Mouse (Mus musculus): Measurements from ENCODE around the gene Fam131c. TPM values are rescaled to one million over a fixed set of nuclear protein-coding genes. Genes with fewer than 3 reads are reported as not detected.

Gene Fam131c
- total and polyA plus RNA-seq, 2 experiments from 2014 or later: 0.20 TPM; not detected in 1

GRCm38 (mm10) chr4:141328742-141329141 lies 39.3 kb upstream of the Fam131c start:
- DNase-seq (ENCODE audit: low spot score): no peak
- 92% methylated on average over 9 of the region's 9 CpGs for WGBS
- H3K4me1 ChIP-seq (ENCODE audit: control insufficient read depth, insufficient read depth): peaks cover 20% of the 10 kb centered on the region

GRCm38 (mm10) chr4:141329968-141330367 lies 38.1 kb upstream of the Fam131c start:
- Histone ChIP-seq H3K9ac (replicated peaks; ENCODE audit: low read depth, low read length) (no peak overlapping the region), H3K4me2 (ENCODE audit: low read depth, low read length) (no peak overlapping the region), H3K27me3 (ENCODE audit: control insufficient read depth, insufficient read depth, low read length) (no peaks in the 10 kb centered on the region), H3K27ac (ENCODE audit: low read depth) (no peak overlapping the region), H3K9me3 (replicated peaks; ENCODE audit: control insufficient read depth, low read length) (no peaks in the 10 kb centered on the region), H3K36me3 (replicated peaks; ENCODE audit: control insufficient read depth, insufficient read depth, low read length) (no peaks in the 10 kb centered on the region), H3K4me1 (ENCODE audit: control insufficient read depth, insufficient read depth) (peaks cover 11% of the 10 kb centered on the region), H3K4me3 (ENCODE audit: low read depth, low read length) (no peak overlapping the region)
- TF ChIP-seq CTCF (IDR thresholded peaks at IDR 0.05; ENCODE audit: low read depth) (no peak), EP300 (IDR thresholded peaks at IDR 0.05; ENCODE audit: low read depth) (no peak)
- 69% methylated on average over 12 of the region's 12 CpGs for whole genome bisulfite sequencing
- DNase-seq (ENCODE audit: low spot score) (no peak), ATAC-seq (ENCODE audit: insufficient read depth, low read depth) (no peak)

More at GRCm38 (mm10) chr4:141328742-141329141, 39.3 kb upstream of the Fam131c start:
- Histone ChIP-seq H3K27ac (ENCODE audit: low read depth) (no peak overlapping the region), H3K27me3 (ENCODE audit: control insufficient read depth, insufficient read depth, low read length) (no peaks in the 10 kb centered on the region), H3K9me3 (replicated peaks; ENCODE audit: control insufficient read depth, low read length) (no peaks in the 10 kb centered on the region), H3K4me3 (ENCODE audit: low read depth, low read length) (no peak overlapping the region), H3K4me2 (ENCODE audit: low read depth, low read length) (no peak overlapping the region), H3K36me3 (replicated peaks; ENCODE audit: control insufficient read depth, insufficient read depth, low read length) (no peaks in the 10 kb centered on the region), H3K9ac (replicated peaks; ENCODE audit: low read depth, low read length) (no peak overlapping the region)
- ATAC-seq (ENCODE audit: insufficient read depth, low read depth): no peak
- no peak for TF ChIP-seq CTCF (IDR thresholded peaks at IDR 0.05; ENCODE audit: low read depth)
- no peak for TF ChIP-seq EP300 (IDR thresholded peaks at IDR 0.05; ENCODE audit: low read depth)

DNA sequence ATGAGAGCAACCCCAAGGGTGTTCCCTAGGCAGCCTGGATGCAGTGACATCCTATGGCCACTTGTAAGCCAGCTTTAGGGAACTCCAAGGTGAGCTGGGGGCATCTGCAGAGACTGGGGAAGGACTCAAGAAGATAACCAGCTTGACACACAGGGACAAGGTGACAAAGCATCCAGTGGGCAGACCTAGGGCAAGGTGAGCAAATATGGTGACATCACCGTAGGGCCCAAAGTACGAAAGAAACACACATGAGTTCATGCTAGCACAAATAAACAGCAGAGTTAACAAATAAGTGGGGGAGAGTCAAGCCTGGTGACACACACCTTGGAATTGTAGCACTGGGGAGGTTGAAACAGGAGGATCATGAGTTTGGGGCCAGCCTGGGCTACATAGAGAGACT lies 36.6 kb upstream of the Fam131c start:
- H3K4me1 ChIP-seq (ENCODE audit: control insufficient read depth, insufficient read depth): no peaks in the 10 kb centered on the region
- H3K27ac ChIP-seq (ENCODE audit: low read depth): no peak overlapping the region
- no peak overlapping the region for H3K9ac ChIP-seq (replicated peaks; ENCODE audit: low read depth, low read length)
- no peaks in the 10 kb centered on the region for H3K36me3 ChIP-seq (replicated peaks; ENCODE audit: control insufficient read depth, insufficient read depth, low read length)
- 88% methylated on average over 2 of the region's 2 CpGs for WGBS
- DNase-seq (ENCODE audit: low spot score) (no peak), ATAC-seq (ENCODE audit: insufficient read depth, low read depth) (no peak)
- H3K4me3 ChIP-seq (ENCODE audit: low read depth, low read length): no peak overlapping the region
- no peaks in the 10 kb centered on the region for H3K9me3 ChIP-seq (replicated peaks; ENCODE audit: control insufficient read depth, low read length)
- H3K4me2 ChIP-seq (ENCODE audit: low read depth, low read length): no peak overlapping the region
- TF ChIP-seq EP300 (IDR thresholded peaks at IDR 0.05; ENCODE audit: low read depth) (no peak), CTCF (IDR thresholded peaks at IDR 0.05; ENCODE audit: low read depth) (no peak)
- no peaks in the 10 kb centered on the region for H3K27me3 ChIP-seq (ENCODE audit: control insufficient read depth, insufficient read depth, low read length)

DNA sequence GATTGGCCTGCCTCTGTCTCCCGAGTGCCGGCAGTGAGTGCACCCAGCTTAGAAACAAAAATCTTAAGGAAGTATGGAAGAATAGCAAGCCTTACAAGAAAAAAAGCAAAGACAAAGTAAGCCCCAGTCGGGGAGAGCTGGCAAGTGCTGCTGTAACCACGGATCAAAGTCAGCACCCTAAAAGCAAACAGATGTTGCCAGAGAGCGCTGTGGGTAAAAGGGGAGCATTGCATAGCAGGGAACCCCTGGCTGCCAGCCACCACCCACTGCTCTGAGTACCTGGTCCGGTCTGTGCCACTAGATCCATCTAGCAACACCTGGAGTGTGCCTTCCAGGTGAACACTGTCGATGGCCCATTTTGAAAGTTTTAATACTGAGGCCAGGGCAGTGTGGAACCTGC lies 35.8 kb upstream of the Fam131c start:
- no peak overlapping the region for H3K27ac ChIP-seq (ENCODE audit: low read depth)
- no peaks in the 10 kb centered on the region for H3K4me1 ChIP-seq (ENCODE audit: control insufficient read depth, insufficient read depth)
- H3K9me3 ChIP-seq (replicated peaks; ENCODE audit: control insufficient read depth, low read length): no peaks in the 10 kb centered on the region
- WGBS: 79% methylated on average over 7 of the region's 7 CpGs
- no peaks in the 10 kb centered on the region for H3K27me3 ChIP-seq (ENCODE audit: control insufficient read depth, insufficient read depth, low read length)
- H3K4me3 ChIP-seq (ENCODE audit: low read depth, low read length): no peak overlapping the region
- no peak overlapping the region for H3K4me2 ChIP-seq (ENCODE audit: low read depth, low read length)
- ATAC-seq (ENCODE audit: insufficient read depth, low read depth) (no peak), DNase-seq (ENCODE audit: low spot score) (no peak)
- TF ChIP-seq EP300 (IDR thresholded peaks at IDR 0.05; ENCODE audit: low read depth) (no peak), CTCF (IDR thresholded peaks at IDR 0.05; ENCODE audit: low read depth) (no peak)
- H3K36me3 ChIP-seq (replicated peaks; ENCODE audit: control insufficient read depth, insufficient read depth, low read length): no peaks in the 10 kb centered on the region
- H3K9ac ChIP-seq (replicated peaks; ENCODE audit: low read depth, low read length): no peak overlapping the region

GRCm38 (mm10) chr4:141334695-141335094 lies 33.3 kb upstream of the Fam131c start:
- DNase-seq (ENCODE audit: low spot score): no peak
- Histone ChIP-seq H3K4me1 (ENCODE audit: control insufficient read depth, insufficient read depth) (no peaks in the 10 kb centered on the region), H3K4me3 (ENCODE audit: low read depth, low read length) (no peak overlapping the region), H3K27me3 (ENCODE audit: control insufficient read depth, insufficient read depth, low read length) (no peaks in the 10 kb centered on the region), H3K4me2 (ENCODE audit: low read depth, low read length) (no peak overlapping the region), H3K9me3 (replicated peaks; ENCODE audit: control insufficient read depth, low read length) (no peaks in the 10 kb centered on the region), H3K36me3 (replicated peaks; ENCODE audit: control insufficient read depth, insufficient read depth, low read length) (no peaks in the 10 kb centered on the region), H3K9ac (replicated peaks; ENCODE audit: low read depth, low read length) (no peak overlapping the region), H3K27ac (ENCODE audit: low read depth) (no peak overlapping the region)
- WGBS: 87% methylated on average over 5 of the region's 5 CpGs
- no peak for ATAC-seq (ENCODE audit: insufficient read depth, low read depth)
- TF ChIP-seq CTCF (IDR thresholded peaks at IDR 0.05; ENCODE audit: low read depth) (no peak), EP300 (IDR thresholded peaks at IDR 0.05; ENCODE audit: low read depth) (no peak)

- TF ChIP-seq EP300 (IDR thresholded peaks at IDR 0.05; ENCODE audit: low read depth): no peak
- no peak for TF ChIP-seq CTCF (IDR thresholded peaks at IDR 0.05; ENCODE audit: low read depth)
- no peaks in the 10 kb centered on the region for H3K36me3 ChIP-seq (replicated peaks; ENCODE audit: control insufficient read depth, insufficient read depth, low read length)
- H3K27me3 ChIP-seq (ENCODE audit: control insufficient read depth, insufficient read depth, low read length): no peaks in the 10 kb centered on the region
- DNase-seq (ENCODE audit: low spot score) (no peak), ATAC-seq (ENCODE audit: insufficient read depth, low read depth) (peak; percentile 22; the same call in 1 of the 2 replicates)
- no peak overlapping the region for H3K9ac ChIP-seq (replicated peaks; ENCODE audit: low read depth, low read length)
- H3K9me3 ChIP-seq (replicated peaks; ENCODE audit: control insufficient read depth, low read length): no peaks in the 10 kb centered on the region
- no peak overlapping the region for H3K4me2 ChIP-seq (ENCODE audit: low read depth, low read length)
- H3K27ac ChIP-seq (ENCODE audit: low read depth): no peak overlapping the region
- no peaks in the 10 kb centered on the region for H3K4me1 ChIP-seq (ENCODE audit: control insufficient read depth, insufficient read depth)
- no peak overlapping the region for H3K4me3 ChIP-seq (ENCODE audit: low read depth, low read length)
- WGBS: 44% methylated on average over 3 of the region's 3 CpGs
Measured at GRCm38 (mm10) chr4:141335263-141335796, 32.7 kb upstream of the Fam131c start.
